Mouse (Mus musculus) thymus, postnatal 25 days (tissue): ENCODE data around the gene Eya2.
"Not testable (repeated sequence)": the region's sequence is repeated elsewhere in the genome, so short reads cannot be mapped to it uniquely, and the experiment has no call there.

Source experiments
- DNase-seq: peaks from one replicate; pipeline ENCODE4 v3.0.0; 2022

Gene Eya2

GRCm38 (mm10) chr2:165785312-165786036, 190.6 kb downstream of the Eya2 start:
- DNase-seq, result no peak

DNA sequence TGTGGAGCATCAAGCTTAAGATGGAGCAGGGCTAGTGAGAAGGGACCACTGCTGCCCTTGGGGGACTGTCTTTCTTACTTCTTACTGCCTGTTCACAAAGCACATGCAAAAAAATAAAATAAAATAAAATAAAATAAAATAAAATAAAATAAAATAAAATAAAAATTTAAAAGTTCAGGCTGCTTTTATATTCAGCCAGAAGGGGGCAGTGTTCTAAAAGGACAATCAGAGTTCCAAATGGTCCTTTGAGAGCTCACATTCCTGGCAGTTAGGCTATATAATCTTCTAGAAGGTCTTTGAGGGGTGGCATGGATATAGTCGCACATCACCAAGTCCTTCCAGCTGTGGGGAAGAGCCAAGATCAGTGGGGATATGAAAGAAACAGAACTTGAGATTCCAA, 191.6 kb downstream of the Eya2 start:
- DNase-seq, result no peak

- DNase-seq, result no peak
These were observed 193.2 kb downstream of the Eya2 start for GRCm38 (mm10) chr2:165788005-165788404.

GRCm38 (mm10) chr2:165788796-165789195, 194.0 kb downstream of the Eya2 start:
- no peak for DNase-seq

- no peak for DNase-seq
These were observed 194.8 kb downstream of the Eya2 start for GRCm38 (mm10) chr2:165789667-165790066.

GRCm38 (mm10) chr2:165791026-165791425, 196.2 kb downstream of the Eya2 start:
- no peak for DNase-seq

- DNase-seq, result peak; percentile 69
These were observed 196.8 kb downstream of the Eya2 start for GRCm38 (mm10) chr2:165791657-165792056.

GRCm38 (mm10) chr2:165792431-165793282, 197.8 kb downstream of the Eya2 start:
- peak; percentile 58 for DNase-seq

DNA sequence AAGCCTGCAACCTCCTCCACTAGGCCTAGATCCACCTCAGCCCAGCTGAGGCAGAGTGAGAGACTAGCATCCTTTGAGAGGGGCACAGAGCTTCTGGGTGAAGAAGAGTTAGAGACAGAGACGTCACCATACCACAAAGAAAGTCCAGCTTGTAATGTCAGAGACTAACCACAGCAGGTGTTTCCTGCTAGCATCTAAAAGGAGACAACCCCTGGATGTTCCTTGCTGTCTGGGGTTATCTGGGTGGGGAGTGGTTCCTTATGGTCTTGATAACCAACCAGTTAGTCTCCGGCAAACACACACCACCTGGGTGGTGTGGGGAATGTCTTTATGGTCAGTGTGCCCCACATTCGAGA, 198.4 kb downstream of the Eya2 start:
- DNase-seq, result peak; percentile 34

DNA sequence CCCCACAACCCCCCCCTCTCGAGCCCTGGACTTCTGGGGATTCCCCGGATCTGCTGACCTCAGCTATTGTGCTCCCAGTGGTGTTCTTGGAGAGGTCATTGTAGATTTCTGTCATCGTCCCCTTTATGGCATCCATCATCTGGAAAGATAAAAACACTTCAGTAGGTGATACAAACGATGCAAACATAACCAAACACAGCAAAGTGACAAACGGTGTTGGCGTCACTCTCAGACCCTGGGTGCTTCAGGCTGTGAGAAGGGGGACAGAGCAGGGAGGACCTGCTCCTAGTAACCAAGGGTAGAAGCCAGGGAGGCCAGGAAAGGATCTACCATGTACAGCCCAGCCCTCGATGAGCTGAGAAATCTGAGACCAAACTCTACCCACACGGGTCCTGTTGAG, 203.0 kb downstream of the Eya2 start:
- no peak for DNase-seq

DNA sequence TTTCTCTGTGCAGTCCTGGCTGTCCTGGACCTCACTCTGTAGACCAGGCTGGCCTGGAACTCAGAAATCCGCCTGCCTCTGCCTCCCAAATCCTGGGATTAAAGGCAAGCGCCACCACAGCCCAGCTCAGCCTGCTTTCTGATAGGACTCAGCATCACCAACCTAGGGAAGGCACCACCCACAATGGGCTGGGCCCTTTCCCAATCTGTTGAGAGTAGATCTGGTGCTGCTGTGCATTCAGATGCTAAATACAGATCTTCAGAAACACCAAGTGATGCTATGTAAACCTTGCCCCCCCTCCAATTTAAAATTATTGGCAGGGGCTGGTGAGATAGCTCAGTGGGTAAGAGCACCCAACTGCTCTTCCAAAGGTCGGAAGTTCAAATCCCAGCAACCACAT, 205.3 kb downstream of the Eya2 start:
- not testable (repeated sequence) for DNase-seq

DNA sequence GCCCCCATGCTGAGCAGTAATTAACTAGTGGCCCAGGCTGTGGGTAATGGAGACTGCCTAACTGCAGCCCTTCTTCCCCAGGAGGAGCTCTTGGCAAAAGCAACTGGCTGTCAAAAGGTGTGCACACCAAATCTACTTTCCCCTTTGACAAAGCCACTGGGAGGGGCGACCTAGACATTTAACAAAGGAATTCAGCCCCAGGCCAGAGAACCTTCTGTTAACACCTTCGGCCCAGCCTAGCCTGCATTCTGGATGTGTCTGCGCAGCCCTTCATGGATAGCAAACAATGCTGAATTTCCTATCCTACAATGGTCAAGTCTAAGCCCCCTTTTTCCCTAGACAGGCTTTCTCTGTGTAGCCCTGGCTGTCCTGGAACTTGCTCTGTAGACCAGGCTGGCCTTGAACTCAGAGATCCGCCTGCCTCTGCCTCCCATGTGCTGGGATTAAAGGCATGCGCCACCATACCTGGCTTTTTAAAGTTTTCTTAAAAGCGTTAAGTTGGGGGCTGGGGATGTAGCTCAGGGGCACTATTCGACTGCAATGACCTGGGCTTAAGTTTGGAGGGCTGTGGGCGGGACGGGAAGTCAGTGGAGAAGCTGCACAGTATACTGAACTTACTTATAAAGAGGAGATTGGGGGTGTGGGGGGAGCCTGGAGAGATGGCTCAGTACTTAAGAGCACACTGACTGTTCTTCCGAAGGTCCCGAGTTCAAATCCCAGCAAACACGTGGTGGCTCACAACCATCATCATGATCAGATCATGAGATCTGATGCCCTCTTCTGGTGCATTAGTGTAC, 213.5 kb downstream of the Eya2 start:
- DNase-seq, result no peak

DNA sequence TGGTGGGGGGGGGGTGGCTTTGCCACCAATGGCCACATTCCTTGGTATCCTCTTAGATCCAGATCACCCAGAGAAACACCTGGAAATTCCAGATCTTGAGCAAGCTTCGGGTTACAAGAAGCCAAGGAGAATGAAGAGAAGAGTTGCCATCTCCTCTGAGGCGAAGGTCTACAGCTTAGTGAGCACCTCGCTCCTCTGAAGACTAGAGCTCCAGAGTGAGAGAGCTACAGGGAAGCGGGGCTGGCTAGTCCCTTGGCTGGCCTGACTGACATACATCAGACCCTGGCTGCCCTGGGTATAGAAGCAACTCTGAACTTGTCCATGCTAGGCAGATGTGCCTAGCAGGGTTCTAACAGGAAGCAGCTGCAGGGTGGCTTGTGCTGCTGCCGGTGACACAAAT, 214.3 kb downstream of the Eya2 start:
- no peak for DNase-seq

DNA sequence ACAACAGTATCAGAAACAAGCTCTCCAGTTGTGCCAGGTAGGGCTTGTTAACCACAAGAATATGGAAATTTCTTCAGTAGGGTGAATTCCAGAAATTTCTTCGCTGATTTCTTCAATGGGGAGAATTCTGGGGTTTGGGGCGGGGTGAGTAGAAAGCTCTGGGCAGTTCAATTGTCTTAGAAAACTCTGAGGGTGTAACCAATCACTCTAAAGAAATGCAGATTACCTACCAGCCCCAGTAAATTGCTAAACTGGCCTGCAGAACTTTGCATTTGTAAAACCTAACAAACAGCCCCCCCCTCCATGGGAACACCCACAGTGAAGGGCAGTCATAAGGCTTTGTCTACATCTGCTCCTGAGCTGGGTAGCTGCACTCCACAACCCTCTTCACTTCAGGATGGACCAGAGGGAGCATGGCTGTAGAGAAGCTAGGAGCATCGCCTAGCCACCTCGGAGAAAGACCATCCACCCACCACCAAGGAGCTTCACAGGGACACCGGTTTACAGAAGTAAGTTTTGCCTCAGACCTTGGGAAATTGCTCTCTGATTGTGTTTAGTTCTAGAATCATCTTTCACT, 215.2 kb downstream of the Eya2 start:
- DNase-seq, result no peak

DNA sequence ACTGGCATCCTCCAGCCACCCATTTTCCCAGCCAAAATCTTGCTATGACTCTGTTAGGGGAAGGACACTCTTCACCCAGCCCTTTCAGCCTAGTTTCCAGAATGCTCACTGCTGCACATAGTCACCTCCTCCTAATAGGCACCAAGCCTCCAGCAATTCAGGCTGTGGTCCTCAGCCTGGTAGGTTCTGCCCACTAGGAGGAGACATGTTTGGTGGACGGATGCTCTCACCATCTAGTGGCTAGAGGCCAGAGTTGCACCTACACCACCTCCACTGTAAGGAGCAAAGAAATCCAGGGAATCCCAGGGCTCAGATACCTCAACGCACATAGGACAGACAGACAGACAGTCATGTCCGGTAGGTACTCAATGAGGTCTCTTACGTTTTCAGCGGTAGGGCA, 216.7 kb downstream of the Eya2 start:
- DNase-seq, result peak; percentile 64

GRCm38 (mm10) chr2:165812889-165813288, 218.1 kb downstream of the Eya2 start:
- DNase-seq, result no peak

DNA sequence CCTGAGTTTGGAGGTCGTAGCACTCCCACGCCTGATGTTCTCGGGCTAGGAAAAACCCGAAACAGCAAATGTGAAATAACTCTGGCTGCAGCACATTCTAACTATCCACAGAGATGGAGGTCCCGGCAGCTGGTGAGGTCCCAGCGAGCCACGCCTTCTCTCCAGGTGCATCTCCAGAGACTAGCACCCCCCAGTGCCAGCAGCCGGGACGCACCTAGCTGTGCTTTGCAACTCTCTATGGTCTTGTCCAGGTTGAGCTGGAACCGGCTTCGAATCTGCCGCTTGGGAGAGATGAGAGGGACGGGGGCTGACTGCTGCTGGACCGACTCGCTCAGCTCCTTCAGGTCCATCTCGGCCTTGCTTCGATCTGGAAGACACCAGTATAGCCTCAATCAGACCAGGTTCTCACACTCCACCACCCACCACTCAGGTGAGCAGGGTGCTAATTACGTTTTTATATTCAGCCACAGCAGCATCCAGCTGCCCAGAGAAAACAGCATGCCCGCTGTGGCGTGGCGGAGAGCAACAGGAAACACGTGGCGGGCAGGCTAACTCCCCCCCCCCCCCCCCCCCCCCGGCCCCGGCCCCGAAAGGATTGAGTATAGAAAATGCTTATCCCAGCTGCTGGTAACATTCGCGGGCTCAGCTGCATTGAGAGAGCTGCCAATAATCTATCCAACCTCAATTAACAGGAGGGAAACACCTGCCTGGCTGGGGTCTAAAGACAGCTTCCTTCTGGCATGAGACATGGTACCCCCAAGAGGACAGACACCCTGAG, 220.5 kb downstream of the Eya2 start:
- no peak for DNase-seq

DNA sequence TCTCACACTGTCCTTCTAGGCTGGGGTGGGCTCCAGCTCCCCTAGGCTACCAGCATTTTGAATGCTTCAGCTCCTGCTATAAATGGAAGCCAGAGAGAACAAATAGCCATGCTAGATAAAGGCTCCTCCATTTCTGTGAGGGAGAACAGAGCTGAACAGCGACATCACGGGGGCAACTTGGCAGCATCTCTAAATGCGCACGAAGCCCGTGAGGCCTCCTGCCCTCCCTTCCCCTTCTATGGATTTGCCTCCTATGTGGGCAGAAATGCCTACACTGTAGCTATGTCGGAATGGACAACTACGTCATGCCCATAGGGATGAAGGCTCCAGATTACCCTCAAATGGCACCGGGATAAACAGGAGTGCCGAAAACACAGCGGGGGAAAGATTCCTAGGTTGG, 222.6 kb downstream of the Eya2 start:
- no peak for DNase-seq

GRCm38 (mm10) chr2:165818570-165818969, 223.7 kb downstream of the Eya2 start:
- DNase-seq, result no peak

DNA sequence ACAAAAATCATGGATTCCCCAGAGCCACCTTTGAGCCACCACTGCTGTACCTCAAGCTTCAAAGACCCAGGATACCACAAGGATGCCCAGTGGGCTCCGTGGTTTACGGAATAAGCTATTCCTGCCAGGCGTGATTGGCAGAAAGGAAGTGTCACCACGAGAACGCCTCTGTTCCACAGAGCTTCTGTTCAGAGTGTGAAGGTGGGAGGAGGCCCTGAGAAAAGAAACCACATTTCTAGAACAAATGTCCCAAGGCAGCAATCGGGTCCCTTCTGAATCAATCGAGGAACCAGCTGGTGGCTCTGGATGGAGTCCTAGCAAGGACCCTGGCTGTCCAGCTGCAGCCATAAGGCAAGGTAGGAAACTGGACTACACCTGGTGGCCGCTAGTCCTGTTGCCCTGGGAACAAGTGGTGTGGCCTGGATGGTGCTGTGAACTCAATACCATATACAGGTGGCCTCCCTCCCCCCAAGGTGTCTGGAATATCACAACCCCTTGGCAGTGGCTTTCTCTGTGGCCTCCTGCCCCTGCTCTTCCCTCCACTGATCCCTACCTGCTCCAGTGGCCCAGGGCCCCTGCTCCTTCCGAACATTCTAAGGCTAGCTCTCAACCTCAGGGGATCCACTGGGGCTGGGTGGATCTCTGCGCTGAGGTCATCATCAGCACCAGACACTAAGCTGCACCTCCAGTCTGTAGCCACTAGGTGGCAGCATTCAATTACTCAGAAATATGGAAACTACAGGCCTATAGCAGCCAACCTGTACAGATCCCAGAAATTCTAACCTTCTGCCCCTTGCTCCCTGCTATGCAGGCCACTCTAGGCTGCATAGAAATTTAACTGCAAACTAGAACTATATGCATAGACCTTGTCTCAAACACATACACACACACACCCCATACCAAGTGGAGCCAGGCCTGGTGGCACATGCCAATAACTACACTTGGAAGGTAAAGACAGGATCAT, 224.4 kb downstream of the Eya2 start:
- DNase-seq, result peak; percentile 56

GRCm38 (mm10) chr2:165820073-165820472, 225.2 kb downstream of the Eya2 start:
- no peak for DNase-seq
